Mouse (Mus musculus) kidney, adult 2 months (tissue): ENCODE data around the gene Ahdc1.

Experiments
- CTCF ChIP-seq: fragments of 200-500 bp; conservative IDR thresholded peaks from 2 replicates; pipeline ENCODE4 v1.5.1; 2011; ENCODE audit warnings: low read depth, mild to moderate bottlenecking, control low read depth, low read length, moderate library complexity, mixed read lengths; ENCODE audit not compliant: insufficient read depth, insufficient read length
- POLR2A ChIP-seq: fragments of 200-500 bp; IDR thresholded peaks from one replicate; pipeline ENCODE4 v1.6.1; 2011; ENCODE audit warnings: low read depth, low read length, control low read depth

GRCm38 (mm10) chr4:133070388-133070787 lies 59.3 kb downstream of the Ahdc1 start:
- TF ChIP-seq POLR2A (no peak), CTCF (no peak)
